Mouse (Mus musculus) fibroblast of lung, adult 2 months (primary cell): ENCODE results near the gene Fmod.

ENCODE experiments used
- DNase-seq: peaks from one replicate; pipeline ENCODE4 v3.0.0-alpha.2; 2011; ENCODE audit warnings: low read depth

The Fmod gene

GRCm38 (mm10) chr1:134037172-134037571, at the start of gene Fmod:
Gene Fmod, plus strand, starts transcription at chr1:134037254.
- DNase-seq: no peak

DNA sequence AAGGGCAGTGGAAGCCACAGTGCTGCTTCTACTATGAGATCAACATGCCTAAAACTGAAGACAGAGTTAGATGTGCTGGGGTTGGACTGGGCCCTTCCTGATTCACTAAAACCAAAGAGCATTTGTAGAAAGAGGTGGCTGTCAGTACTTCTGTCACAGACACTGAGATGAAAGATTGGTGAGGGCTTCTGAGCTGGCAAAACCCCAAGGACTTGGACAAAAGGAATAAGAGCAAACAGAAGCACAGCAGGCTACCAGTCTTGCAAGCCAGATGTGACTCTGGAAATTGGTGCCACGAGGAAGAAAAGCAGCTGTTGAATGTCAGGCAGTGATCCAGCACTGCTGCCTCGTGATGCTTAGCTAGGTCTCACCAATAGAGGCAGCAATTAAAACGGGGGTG, 48.2 kb upstream of the Fmod start:
- DNase-seq: peak; percentile 23

DNA sequence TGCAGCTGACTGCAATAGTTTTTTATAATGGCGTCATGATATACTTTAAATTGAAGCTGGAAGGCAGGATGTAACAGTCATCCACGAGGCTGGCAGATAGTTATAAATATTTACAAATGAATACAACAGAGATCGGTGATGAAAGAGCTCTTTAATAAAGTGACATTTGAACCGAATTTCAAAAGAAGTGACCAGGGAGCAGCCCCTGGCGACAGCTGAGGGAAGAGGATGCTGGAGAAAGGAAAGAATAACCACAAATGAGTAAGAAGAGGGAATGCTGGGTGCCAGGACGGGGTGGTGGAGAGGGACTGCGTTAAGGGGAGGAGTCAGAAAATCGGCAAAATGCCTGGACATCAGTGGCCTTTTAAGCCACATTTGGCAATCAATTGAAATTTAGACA, 45.8 kb upstream of the Fmod start:
- peak; percentile 36 for DNase-seq

GRCm38 (mm10) chr1:134005490-134005889, 31.6 kb upstream of the Fmod start:
- no peak for DNase-seq

DNA sequence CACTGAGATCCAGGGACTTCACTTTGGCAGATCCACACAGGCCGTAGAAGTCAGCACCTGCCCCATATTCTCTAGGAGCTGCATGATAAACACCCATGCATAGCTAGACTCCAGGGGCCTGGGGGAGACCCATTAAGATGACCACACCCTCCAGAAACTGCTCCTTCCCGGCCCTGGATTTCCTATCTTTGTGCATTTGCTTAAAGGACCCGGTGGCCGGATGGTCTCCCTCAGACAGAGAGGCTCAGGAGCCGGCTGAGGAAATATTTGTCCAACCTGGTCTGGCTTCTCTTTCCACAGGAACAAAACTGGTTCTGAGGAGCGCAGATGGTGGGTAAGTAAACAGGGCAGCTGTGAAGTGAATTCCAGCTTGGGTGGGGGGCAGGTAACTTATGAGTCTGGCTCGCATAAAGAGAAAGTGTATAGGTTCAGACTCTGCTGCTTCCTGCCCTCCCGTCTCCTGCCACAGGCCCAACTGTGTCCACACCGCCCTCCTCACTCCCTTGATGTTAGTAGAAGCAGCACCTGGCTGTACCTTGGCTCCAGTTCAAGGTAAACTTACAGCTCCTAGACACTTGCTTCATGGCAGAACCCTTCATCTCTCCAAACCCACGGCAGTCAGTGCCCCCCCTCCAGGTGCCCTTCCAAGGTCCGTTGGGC, 30.8 kb upstream of the Fmod start:
- no peak for DNase-seq

GRCm38 (mm10) chr1:134024293-134024971, 12.6 kb upstream of the Fmod start:
- DNase-seq: no peak

- DNase-seq: no peak
Observed at GRCm38 (mm10) chr1:134025975-134026374, 11.1 kb upstream of the Fmod start.

DNA sequence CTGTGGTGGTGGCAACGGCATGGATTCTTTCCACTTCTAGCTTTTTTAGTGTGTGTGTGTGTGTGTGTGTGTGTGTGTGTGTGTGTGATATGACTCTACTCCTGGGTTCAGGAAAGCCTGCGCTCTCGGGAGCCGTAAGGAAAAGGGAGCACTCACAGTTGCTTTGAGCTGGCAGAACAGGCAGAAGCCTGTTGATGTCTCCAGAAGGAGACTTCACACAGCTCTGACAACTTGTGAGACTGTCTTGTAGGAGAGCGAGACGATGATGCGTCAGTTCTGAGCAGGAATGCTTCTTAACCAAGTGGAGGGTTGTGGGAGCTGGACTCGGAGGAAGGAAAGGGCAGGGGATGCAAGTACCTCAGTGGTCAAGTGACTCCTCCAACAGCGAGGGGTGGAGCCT, 10.3 kb upstream of the Fmod start:
- no peak for DNase-seq

DNA sequence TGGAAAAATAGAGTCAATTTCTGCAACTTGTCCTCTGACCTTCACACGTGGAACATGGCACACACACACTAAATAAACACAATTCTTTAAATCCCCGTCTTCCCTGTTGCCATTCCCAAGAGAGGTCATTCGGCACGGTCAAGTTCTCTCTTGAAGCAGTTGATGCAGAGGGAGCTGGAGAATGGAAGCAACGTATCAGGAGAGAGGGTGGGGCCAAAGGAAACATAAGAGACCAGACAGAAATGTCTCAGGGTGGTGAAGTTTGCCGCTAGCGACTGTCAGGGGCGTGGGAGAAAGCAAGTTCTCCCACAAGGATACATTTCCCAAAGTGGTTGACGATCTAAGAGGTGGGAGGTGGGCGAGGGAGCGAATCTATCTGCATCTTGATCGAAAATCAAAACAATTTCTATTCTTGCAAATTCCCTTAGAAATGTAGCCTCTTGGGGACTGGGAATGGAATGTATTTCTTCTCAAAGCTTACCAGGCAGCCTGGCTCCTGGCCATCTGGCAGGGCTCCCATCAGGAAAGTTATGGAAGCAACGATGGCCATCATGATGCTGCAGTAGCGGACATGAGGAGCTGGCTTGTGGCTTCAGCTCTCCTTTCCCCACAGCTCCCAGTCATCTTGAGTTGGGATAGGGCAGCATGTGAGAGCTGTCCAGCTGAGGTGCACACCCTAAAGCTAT, 8.8 kb upstream of the Fmod start:
- no peak for DNase-seq

DNA sequence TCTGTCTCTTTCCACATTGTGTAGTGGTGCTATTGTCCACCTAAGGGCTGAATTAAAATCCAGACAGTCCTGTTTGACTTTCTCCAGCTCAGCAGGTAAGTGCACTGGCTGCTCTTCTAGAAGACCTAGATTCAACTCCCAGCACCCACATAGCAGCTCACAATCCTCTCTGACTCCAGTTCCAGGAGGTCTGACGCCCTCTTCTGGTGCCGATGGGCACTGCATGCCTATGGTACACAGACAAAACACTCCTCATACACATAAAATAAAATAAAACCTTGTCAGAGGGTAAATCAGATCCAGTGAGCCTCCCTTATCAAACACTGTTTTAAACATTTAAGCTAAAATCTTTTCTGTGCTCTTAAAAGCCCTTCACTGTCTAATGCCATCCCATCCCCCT, 562 bp upstream of the Fmod start:
- no peak for DNase-seq

GRCm38 (mm10) chr1:134038336-134038735, 1.3 kb downstream of the Fmod start:
- DNase-seq: peak; percentile 54

DNA sequence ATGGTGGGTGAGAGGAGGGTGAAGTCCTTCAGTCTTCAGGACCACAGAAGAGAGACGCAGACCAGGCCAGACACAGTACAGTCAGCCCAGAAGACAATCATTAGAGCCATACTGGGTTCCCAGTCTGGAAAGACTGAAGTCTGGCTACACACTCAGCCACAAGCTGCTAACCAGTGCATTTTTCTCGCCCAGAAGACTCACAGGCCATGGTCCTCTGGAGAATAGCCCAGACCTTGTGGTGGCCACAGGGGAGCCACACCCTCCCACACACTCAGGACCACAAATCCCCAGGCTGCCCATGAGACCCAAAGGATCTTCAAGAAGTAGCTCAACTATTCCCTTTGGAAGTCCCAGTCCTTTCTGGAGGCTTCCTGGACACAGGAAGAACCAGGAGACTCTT, 2.3 kb downstream of the Fmod start:
- peak; percentile 91 for DNase-seq

DNA sequence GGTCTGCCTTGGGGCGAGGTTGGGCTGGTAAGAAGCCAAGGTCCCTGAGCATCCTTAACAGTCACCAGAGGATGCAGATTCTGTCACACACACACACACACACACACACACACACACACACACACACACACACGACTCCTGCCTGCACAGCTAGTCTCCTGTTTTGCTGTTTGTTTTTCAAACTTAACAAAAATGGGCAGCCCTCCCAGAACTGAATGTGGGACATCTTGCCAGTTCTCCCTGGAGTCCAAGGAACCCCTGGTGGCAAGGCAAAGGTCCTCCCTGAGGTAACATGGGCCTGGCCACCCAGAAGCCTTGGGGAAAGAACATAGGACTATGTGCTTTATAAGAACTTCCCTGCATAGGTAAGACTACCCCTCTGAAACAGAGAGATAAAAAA, 4.8 kb downstream of the Fmod start:
- no peak for DNase-seq

GRCm38 (mm10) chr1:134042341-134042740, 5.3 kb downstream of the Fmod start:
- no peak for DNase-seq

- DNase-seq: no peak
Observed at GRCm38 (mm10) chr1:134044805-134045204, 7.8 kb downstream of the Fmod start.

DNA sequence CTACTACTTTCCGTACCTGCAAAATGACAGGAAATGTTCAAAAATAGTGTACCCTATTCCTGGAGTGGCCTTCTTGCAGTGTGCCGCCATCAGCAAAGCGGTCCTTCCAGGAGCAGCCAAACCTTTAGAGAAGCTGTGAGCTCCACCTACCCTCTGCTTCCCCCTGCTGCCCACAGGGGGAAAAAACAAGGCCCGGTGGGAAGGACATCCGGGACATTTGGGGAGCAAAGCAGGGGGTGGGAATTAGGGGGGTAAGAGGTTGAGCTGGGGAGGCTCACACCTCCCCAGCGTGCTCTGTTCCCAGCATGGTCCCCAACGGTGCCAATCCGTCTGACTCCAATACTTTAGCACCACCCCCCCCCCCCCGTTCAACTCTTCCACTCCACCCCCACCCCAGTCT, 8.9 kb downstream of the Fmod start:
- peak; percentile 54 for DNase-seq

DNA sequence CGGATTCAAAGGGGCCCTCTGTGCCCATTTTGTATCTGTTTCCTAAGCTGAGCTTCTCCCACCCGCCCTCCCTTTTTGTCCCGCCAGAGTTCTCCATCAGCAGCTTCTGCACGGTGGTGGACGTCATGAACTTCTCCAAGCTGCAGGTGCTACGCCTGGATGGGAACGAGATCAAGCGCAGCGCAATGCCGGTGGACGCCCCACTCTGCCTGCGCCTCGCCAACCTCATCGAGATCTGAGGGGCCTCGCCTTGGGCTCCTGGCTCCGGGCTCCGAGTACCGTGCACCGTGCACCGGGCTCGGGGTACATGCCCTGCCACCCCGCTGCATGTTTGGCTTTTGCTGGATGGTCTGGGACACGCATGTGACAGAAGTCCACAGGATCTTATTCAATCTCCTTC, 9.3 kb downstream of the Fmod start:
- no peak for DNase-seq

- DNase-seq: no peak
Observed at GRCm38 (mm10) chr1:134047431-134047830, 10.4 kb downstream of the Fmod start.

GRCm38 (mm10) chr1:134048759-134049158, 11.7 kb downstream of the Fmod start:
- DNase-seq: peak; percentile 53

DNA sequence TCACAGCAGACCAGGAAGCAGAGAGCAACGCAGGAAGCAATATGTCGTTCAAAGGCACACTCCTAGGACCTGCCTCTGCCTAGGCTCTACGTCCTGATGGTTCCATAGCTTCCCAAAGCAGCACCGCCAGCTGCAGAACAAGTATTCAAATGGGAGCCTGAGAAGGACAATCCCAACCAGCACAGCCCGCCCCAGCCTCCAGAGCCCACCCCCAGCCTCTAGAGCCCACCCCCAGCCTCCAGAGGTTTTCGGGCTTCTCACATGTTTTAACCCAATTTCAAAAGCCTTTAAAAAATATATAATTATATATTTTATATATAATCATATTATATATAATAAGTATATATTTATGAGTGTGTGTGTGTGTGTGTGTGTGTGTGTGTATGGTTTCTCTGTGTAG, 12.5 kb downstream of the Fmod start:
- DNase-seq: no peak

DNA sequence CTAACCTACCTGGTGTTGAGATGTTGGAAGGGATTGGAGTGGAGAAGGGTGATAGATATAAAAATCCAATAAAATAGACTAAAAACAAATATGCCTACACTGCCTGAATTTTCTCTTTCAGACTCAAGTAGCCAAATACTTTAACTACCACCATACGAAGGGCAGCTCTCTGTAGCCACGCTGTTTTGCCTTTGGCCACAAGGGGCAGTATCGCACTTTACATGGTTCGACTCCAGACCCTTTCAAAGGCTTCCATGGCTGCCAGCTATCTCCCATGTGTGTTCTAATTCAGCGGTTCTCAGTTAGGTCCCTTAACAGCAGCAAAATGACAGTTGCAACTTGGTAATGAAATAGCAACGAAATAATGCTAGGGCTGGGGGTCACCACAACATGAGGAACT, 16.2 kb downstream of the Fmod start:
- DNase-seq: no peak

GRCm38 (mm10) chr1:134055058-134055457, 18.0 kb downstream of the Fmod start:
- DNase-seq: no peak

DNA sequence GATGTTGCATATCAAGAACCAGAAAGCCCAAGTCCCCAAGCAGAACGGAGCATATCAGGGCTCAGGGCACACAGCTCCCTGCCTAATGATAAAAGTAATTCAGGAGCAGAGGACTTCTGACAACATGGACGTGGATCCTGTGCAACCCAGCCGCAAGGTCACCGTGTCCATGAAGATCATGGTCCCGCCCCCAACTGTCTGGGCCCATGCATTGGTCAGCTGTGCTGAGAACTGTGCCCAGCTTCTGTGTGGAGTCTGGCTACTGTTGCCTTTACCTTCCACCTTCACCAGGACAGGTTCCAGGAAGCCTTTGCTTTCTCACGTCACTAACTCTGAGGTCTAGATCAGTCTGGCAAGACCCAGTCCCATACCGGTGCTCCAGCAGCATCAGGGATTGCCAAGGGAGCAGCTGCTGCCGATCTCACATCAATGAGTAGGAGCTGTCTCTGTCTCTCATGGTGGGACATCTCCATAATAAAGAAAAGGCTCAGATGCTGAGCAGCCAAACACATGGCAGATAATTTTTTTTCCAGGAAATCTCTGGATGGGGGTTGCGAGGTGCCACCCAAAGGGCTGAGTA, 18.7 kb downstream of the Fmod start:
- no peak for DNase-seq
